Mouse (Mus musculus) olfactory bulb, adult 2 months (tissue): ENCODE data around the gene Skida1. TPM values are rescaled to one million over a fixed set of nuclear protein-coding genes. Genes with fewer than 3 reads are reported as not detected.

Experiments
- H3K27ac ChIP-seq: fragments of 200-500 bp; 2 replicates; pipeline ENCODE4 v1.5.1; 2012; ENCODE audit warnings: low read depth, low read length; ENCODE audit not compliant: insufficient read depth
- H3K4me1 ChIP-seq: fragments of 200-500 bp; 2 replicates; pipeline ENCODE4 v1.6.1; 2012; ENCODE audit warnings: low read length; ENCODE audit not compliant: control insufficient read depth, insufficient read depth
- H3K4me3 ChIP-seq: fragments of 200-500 bp; 2 replicates; pipeline ENCODE4 v1.5.1; 2012; ENCODE audit warnings: mild to moderate bottlenecking, low read depth, low read length, moderate library complexity; ENCODE audit not compliant: insufficient read depth
- CTCF ChIP-seq: fragments of 200-500 bp; IDR thresholded peaks from 2 replicates; pipeline ENCODE4 v1.5.1; 2012; ENCODE audit warnings: low read depth, mild to moderate bottlenecking, low read length, moderate library complexity; ENCODE audit not compliant: insufficient read depth
- POLR2A ChIP-seq: fragments of 200-500 bp; IDR thresholded peaks from 2 replicates; pipeline ENCODE4 v1.6.1; 2012; ENCODE audit warnings: mild to moderate bottlenecking, low read depth, low read length, moderate library complexity; ENCODE audit not compliant: insufficient read depth
- WGBS: fragments of 180-500 bp; shearing (Covaris S2); methylation state at CpG from one replicate; pipeline ENCODE4 v1.1.7; 2018; 5-methylcytosine and 5-hydroxymethylcytosine counted together
- polyA plus RNA-seq: library from polyadenylated mRNA; stranded (reverse); fragments of >200 nt; gene quantifications from 2 replicates; pipeline ENCODE4 v1.2.4, GENCODE M21; 2012; ENCODE audit warnings: low replicate concordance; ENCODE audit not compliant: missing spikeins, insufficient read depth, insufficient read length

The Skida1 gene
- polyA plus RNA-seq, 1 experiment, result not detected

DNA sequence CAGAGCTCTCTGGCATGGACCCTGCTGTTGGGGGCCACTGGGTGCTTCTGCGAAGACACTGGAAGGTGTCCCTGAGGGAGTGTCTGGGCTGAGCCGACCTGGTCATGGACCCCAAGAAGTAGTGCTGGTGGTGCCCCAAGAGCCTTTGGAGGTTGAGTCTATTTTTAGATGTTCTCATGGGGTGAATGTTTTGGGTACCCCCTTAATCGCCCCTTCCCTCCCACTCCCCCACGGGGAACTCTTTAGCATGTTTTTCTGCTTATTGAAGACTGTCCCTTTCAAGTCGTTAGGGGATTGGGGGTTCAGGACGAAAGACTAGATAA, 16.8 kb upstream of the Skida1 start:
- WGBS, result 5% methylated on average over 6 of the region's 6 CpGs

GRCm38 (mm10) chr2:18064941-18065707, 16.3 kb upstream of the Skida1 start:
- Histone ChIP-seq H3K4me3 (peak overlapping the region; percentile 92), H3K27ac (peak overlapping the region; percentile 89), H3K4me1 (peaks cover 5% of the 10 kb centered on the region)
- TF ChIP-seq CTCF (no peak), POLR2A (no peak)
- 1% methylated on average over 59 of the region's 85 CpGs for WGBS

More for the DNA sequence above, 16.8 kb upstream of the Skida1 start:
- peak overlapping the region; percentile 92 for H3K4me3 ChIP-seq
- H3K4me1 ChIP-seq, result peaks cover 5% of the 10 kb centered on the region
- H3K27ac ChIP-seq, result 0 out of 2 replicates have a peak overlapping the region, but pooled peaks have one; percentile 3
- TF ChIP-seq CTCF, result no peak

GRCm38 (mm10) chr2:18064356-18064858, 15.6 kb upstream of the Skida1 start:
- Histone ChIP-seq H3K4me3 (peak overlapping the region; percentile 92), H3K27ac (peak overlapping the region; percentile 92), H3K4me1 (peaks cover 5% of the 10 kb centered on the region)
- TF ChIP-seq POLR2A (peak; percentile 88), CTCF (no peak)
- WGBS, result under 1% methylated on average over 56 of the region's 58 CpGs

DNA sequence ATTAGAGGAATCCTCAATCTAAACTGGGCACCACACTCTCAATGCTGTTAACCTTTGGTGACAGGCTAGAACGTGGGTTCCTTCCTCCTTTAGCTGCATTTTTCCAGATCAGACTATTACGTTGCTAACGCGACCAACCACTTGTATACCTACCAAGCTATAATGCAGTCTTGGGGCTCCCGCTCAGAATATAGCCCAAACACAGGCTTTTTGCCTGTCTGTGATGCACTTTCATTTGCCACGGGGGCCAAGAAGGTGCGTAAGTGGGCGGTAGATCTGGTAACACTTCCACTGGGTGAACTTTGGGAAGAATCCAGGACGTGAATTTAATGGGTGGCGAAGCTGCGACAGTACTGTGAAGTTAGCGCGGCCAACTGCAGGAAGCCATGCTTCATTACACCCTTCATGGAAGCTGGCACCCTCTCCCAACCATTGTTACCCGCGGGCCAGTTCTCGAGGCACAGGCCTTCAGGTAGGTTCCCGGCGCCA, 15.0 kb upstream of the Skida1 start:
- H3K27ac ChIP-seq, result peak overlapping the region; percentile 92
- H3K4me3 ChIP-seq, result peak overlapping the region; percentile 92
- H3K4me1 ChIP-seq, result peaks cover 5% of the 10 kb centered on the region
- TF ChIP-seq CTCF, result no peak
- no peak for TF ChIP-seq POLR2A
- WGBS, result under 1% methylated on average over 18 of the region's 18 CpGs

DNA sequence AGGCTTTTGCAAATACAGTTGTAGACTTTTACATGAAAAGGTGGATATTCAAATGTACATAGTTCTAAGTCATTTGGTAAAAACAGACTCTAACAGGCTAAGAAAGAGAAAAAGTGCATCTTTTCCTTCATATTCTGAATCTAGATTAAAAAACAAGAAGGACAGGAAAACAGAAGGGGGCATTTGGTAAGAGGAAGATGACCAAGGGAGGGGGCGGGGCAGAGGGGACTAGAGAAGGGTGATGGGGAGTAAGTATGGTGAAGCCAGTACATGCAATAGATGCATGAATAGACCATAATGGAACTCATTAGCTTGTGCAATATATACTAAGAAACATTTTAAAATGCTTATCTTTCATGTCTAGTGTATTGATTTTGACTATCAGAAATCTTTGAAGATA, 11.5 kb upstream of the Skida1 start:
- H3K4me1 ChIP-seq, result peaks cover 1% of the 10 kb centered on the region; the same call in 1 of the 2 replicates
- TF ChIP-seq CTCF (no peak), POLR2A (no peak)
- H3K27ac ChIP-seq, result no peak overlapping the region
- 94% methylated on average over 1 of the region's 1 CpGs for WGBS
- H3K4me3 ChIP-seq, result no peak overlapping the region

DNA sequence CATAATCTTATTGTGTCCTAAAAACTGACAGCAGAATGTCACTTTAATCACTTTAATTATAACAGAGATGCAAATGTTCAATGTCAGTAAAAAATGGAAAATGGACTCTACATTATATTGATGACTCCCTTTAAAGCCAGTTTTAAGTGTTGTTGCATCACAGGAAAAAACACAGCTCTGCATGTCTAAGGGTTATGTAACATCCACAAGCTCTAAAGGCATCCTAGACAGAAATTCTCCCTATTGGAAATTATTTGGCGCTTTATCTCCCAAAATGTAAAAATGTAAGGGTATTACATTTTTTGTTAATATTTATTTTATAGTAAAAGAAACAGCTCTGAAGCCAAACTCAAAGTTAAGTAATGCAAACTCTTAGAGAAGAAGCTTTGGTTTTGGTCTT, 11.0 kb upstream of the Skida1 start:
- H3K4me1 ChIP-seq, result no peaks in the 10 kb centered on the region
- 95% methylated on average over 1 of the region's 1 CpGs for WGBS
- no peak overlapping the region for H3K4me3 ChIP-seq
- TF ChIP-seq POLR2A, result no peak
- no peak for TF ChIP-seq CTCF
- no peak overlapping the region for H3K27ac ChIP-seq

DNA sequence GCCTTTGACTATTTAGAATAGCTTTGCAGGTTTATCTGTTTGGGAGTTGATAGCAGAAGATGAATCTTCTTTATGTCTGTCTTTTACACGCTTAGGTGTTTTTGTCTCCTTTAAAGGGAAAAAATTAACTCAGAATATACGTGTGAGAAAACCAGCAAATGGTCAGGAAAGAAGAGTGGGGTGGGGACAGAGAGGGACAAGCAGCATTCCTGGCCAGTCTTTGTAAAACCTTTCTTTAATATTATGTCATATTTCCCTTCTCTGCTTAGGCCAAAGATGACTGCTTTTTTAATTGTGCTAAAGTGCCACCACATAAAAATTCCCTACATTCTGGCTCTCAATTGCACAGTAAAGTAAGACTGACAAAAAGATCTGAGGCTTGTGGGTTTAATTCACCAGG, 10.2 kb upstream of the Skida1 start:
- H3K4me1 ChIP-seq, result no peaks in the 10 kb centered on the region
- TF ChIP-seq POLR2A, result no peak
- TF ChIP-seq CTCF, result no peak
- 90% methylated on average over 2 of the region's 2 CpGs for WGBS
- H3K4me3 ChIP-seq, result no peak overlapping the region
- no peak overlapping the region for H3K27ac ChIP-seq

GRCm38 (mm10) chr2:18058146-18058708, 9.4 kb upstream of the Skida1 start:
- no peaks in the 10 kb centered on the region for H3K4me1 ChIP-seq
- WGBS, result 45% methylated on average over 9 of the region's 9 CpGs
- no peak overlapping the region for H3K27ac ChIP-seq
- no peak for TF ChIP-seq POLR2A
- no peak for TF ChIP-seq CTCF
- H3K4me3 ChIP-seq, result no peak overlapping the region

- peak overlapping the region; percentile 35 for H3K27ac ChIP-seq
- WGBS, result 1% methylated on average over 48 of the region's 48 CpGs
- H3K4me1 ChIP-seq, result no peaks in the 10 kb centered on the region
- H3K4me3 ChIP-seq, result peak overlapping the region; percentile 73
- no peak for TF ChIP-seq CTCF
- TF ChIP-seq POLR2A, result no peak
These were observed 8.7 kb upstream of the Skida1 start for GRCm38 (mm10) chr2:18057336-18058145.
